Mouse (Mus musculus): ENCODE measurements around the gene Tmem87b. TPM values are rescaled to one million over a fixed set of nuclear protein-coding genes. Genes with fewer than 3 reads are reported as not detected.

The Tmem87b gene
- polyA plus RNA-seq, 1 experiment from 2014 or later, result 43.4 TPM

- no peaks in the 10 kb centered on the region for H3K4me1 ChIP-seq
- no peaks in the 10 kb centered on the region for H3K27me3 ChIP-seq
- WGBS, result 93% methylated on average over 3 of the region's 3 CpGs
- no peak overlapping the region for H3K4me3 ChIP-seq
- H3K4me2 ChIP-seq (replicated peaks), result no peak overlapping the region
- no peaks in the 10 kb centered on the region for H3K9me3 ChIP-seq
- no peak overlapping the region for H3K27ac ChIP-seq (replicated peaks)
- ATAC-seq (replicated peaks), result no peak
- no peaks in the 10 kb centered on the region for H3K36me3 ChIP-seq
- H3K9ac ChIP-seq (replicated peaks), result no peak overlapping the region
Observed at GRCm38 (mm10) chr2:128903661-128904060, 85.7 kb downstream of the Tmem87b start.

Other genes starting within 250 kb of the Tmem87b start
- gene Spdye4c, start 226.9 kb upstream of the Tmem87b start, polyA plus RNA-seq (2015; fragmentation: Nextera tagmentation; extraction: Ambion mirVana), result not detected in 2 replicates
- 54.9 and 58.6 TPM in 2 replicates for gene Anapc1, start 130.7 kb upstream of the Tmem87b start, polyA plus RNA-seq (2015; fragmentation: Nextera tagmentation; extraction: Ambion mirVana)
- gene Mertk, start 119.2 kb upstream of the Tmem87b start, polyA plus RNA-seq (2015; fragmentation: Nextera tagmentation; extraction: Ambion mirVana), result 0.65 and 0.91 TPM in 2 replicates
- 2.0 and 2.1 TPM in 2 replicates for gene Fbln7, start 44.9 kb downstream of the Tmem87b start, polyA plus RNA-seq (2015; fragmentation: Nextera tagmentation; extraction: Ambion mirVana)
- 10.5 and 11.3 TPM in 2 replicates for gene Zc3h8, start 126.0 kb downstream of the Tmem87b start, polyA plus RNA-seq (2015; fragmentation: Nextera tagmentation; extraction: Ambion mirVana)
- gene Zc3h6, start 149.3 kb downstream of the Tmem87b start, polyA plus RNA-seq (2015; fragmentation: Nextera tagmentation; extraction: Ambion mirVana), result 4.8 and 5.4 TPM in 2 replicates
- gene Gm10762, start 149.6 kb downstream of the Tmem87b start, polyA plus RNA-seq (2015; fragmentation: Nextera tagmentation; extraction: Ambion mirVana), result 24.4 and 26.3 TPM in 2 replicates
- 0.25 and 0.36 TPM in 2 replicates for gene Vinac1, start 230.1 kb downstream of the Tmem87b start, polyA plus RNA-seq (2015; fragmentation: Nextera tagmentation; extraction: Ambion mirVana)
- 31.7 and 32.4 TPM in 2 replicates for gene Ttl, start 247.8 kb downstream of the Tmem87b start, polyA plus RNA-seq (2015; fragmentation: Nextera tagmentation; extraction: Ambion mirVana)

Data from forebrain, embryonic 15.5 days (tissue).